Mouse (Mus musculus): ENCODE measurements around the gene Trp73. TPM values are rescaled to one million over a fixed set of nuclear protein-coding genes. Genes with fewer than 3 reads are reported as not detected.

Gene Trp73
- total RNA-seq, 2 experiments from 2014 or later = not detected

DNA sequence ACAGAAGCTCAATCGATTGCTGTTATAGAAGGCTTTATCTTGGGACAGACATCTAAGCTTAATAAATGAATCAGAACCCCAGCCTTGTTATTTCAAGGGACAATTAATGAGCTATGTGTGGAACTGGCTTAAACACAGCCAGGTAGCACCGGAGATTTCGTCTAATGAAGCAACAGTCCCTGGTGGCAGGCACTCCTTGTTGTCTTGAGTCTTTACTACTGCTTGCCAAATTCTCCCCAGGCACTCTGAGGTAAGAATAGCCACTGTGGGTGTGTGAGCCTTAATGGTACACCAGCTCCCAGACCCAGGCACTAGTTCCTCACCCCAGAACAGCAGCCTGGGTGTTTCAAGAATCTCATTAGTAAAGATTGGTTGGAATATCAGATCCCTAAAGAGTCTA, 88.6 kb downstream of the Trp73 start:
- intact Hi-C loops (cut with DNase I) = no loop called here
- no peak for DNase-seq

DNA sequence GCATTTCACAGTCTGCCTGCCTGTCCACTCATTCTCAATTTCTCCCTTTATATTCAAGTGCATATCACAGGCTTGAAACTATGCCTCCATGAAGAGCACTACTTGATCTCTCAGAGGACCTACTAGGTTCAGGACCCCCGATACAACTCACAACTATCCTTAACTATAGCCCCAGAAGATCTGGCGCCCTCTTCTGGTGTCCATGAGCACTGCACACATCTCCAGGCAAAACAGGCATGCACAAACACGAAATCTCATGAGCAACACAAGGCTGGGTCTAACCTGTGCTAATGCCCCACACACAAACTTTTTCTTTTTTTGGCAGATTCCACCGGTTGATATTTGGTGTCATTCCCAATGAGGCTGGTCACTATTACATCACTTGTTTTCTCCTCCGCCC, 94.2 kb downstream of the Trp73 start:
- no peak for DNase-seq
- intact Hi-C loops (cut with DNase I) = no loop called here

DNA sequence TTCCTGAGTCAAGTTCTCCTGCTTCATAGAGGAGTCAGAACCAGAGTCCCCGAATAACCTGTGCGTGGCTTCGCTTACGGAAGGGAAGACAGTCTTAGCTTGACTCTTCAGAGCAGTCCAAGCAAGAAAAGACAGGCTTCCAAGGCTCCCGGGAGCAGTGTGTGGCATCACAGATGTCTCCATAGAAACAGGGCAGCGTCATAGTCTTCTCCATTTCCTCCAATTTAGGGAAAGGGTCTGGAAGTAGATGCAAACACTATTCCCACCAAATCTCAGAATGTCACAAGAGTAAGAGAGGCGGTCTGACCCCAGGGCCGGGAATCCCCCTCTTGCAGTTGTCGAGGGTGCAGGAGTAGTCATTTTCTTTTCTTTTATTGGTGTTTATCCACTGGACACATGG, 97.4 kb downstream of the Trp73 start, which contains the start of gene Ccdc27:
Gene Ccdc27, minus strand, starts transcription at position 101 of the 400 bp plus-strand sequence.
- intact Hi-C loops (cut with DNase I) = no loop called here
- DNase-seq = no peak

DNA sequence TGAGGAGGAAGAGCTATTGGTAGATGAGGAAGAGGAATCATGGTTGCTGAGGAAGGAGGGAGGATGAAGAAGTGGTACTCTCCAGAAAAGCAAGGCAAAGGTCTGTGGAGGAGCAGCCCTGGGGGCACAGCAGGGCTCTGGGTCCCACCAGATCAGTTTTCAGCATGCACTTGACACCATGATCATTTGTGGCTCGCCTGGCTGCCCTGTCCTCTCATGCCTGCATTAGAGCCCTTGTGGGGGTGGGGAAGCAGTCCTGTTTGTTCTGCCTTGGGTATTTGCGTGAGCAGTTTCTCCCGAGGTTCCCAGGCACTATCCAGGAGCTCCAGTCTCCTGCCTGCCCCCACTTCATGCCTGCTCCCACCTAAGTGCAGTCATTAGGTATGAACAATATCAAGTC, 102.9 kb downstream of the Trp73 start:
- DNase-seq = no peak
- intact Hi-C loops (cut with DNase I) = no loop called here

DNA sequence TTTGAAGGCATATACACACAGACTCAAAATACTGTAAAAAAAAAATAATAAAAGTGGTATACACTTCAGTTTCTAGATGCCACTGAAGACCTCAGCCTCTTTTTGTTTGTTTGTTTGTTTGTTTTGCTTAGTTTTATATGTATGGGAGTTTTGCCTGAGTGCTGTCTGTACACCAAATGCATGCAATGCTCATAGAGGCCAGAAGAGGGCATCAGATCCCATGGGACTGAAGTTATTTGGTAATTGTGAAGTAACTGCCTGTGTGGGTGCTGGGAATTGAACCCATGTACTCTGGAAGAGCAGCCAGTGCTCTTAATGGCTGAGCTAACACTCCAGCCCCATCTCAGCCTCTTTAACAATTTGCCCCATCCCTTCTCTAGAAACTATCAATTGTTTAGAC, 111.4 kb downstream of the Trp73 start:
- DNase-seq = no peak
- intact Hi-C loops (cut with DNase I) = no loop called here

DNA sequence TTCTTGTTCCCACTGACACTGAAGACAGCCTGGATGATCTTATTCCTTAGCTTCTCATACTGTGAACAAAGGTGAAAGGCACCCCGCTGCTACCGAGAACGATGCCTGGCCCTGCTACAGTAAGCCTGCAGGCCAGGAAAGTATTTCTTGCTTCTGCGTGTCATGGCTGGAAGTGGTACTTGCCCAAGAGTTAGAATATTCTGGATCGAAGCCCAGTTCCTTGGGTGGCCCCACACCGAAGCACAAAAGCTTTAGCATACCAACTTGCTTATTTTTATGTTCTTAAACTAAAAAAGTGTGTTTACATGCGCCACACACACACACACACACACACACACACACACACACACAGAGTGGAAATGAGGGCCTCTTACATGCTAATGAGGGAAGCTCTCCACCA, 111.9 kb downstream of the Trp73 start:
- intact Hi-C loops (cut with DNase I) = no loop called here
- no peak for DNase-seq

DNA sequence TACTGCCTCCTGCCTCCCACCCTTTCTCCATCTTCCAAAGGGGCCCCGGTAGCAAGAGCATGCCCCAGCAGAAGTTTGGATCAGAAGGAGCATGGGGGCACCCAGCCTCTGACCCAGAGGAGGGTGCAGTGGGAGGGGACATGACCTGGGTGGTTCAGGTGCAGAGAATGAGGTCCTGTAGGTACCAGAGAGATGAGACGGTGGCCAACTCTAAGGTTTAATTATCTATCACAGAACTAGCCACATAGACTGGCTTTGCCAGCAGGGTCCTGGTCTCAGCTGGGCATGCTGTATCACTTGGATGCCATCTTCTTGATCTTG, 113.6 kb downstream of the Trp73 start:
- intact Hi-C loops (cut with DNase I) = no loop called here
- DNase-seq = no peak

DNA sequence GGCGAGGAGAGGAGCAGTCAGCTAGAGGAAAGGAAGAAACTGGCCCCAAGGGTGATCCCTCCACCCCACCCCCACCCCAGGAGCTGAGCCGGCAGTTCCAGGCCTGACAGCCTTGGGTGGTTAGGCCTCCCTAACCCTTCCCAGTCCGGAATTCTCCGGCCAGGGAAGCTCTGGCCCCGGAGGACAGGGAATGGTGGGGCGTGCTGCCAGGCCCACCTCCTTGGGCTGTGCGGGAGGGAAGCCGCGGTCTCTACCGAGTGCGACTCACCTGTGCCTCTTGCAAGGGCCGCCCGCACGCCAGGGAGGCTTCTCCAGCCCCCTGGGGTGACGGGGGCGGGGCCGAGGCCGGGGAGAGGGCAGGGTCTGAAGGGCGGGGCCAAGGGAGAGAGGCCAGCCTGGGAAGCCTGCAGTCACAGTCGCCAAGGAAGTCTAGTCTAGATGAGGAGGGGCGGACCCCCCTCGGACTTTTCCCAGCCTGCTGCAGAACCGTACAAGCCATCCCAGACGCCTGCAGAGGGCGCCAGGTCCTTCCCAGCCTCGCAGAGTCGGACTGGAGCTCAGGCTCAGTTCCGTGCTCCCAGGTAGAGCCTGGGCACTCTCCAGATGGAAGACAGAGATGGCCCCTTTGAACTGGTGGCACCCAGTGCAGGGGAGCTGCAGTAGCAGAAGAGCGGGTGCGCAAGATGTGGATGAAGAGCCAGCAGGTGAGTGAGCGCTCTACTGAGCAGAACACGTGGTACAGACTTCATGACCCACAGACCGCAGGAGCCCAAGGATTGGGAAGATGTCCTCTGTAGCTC, 114.2 kb downstream of the Trp73 start, which contains the start of gene Smim1:
Gene Smim1, minus strand, starts transcription at position 590 of the 800 bp plus-strand sequence.
- peak; percentile 58 to 68 for DNase-seq
- intact Hi-C loops (cut with DNase I) = no loop called here

DNA sequence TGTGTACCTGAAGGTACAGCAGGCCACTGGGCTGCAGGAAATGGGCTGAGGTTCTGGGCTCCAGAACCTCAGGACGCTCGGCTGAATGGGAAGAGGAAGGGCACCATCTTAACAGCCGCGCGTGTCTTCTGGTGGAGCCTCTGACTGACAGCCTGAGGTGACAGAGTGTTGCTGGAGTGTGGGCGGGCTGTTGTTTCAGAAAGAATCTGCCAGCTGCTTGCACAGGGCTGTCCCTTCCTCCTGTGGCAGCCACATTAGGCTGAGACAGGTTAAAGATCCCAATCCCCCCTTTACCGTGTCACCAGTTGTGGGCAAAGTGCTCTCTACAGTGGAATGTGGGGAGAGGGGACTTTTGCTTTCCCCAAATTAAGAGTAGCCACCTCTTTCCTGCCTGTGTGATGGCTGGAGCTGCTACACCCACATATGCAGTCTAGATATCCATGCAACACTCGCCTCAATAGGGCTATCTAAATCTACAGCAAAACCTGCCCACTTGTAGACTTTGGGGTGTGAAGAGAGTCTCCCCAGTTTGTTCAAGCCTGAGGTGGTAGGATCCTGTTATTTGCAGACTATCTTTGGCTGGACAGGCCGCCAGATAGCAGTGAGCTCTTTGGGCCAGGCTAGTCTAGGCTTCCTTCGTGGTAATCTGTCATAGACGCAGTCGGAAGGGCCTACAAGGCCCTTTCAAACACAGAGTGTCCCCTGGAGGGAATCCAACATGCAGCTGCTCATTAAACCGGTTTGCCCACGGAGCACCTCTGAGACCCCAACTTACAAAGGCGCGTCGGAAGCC, 115.1 kb downstream of the Trp73 start:
- intact Hi-C loops (cut with DNase I) = no loop called here
- no peak for DNase-seq

DNA sequence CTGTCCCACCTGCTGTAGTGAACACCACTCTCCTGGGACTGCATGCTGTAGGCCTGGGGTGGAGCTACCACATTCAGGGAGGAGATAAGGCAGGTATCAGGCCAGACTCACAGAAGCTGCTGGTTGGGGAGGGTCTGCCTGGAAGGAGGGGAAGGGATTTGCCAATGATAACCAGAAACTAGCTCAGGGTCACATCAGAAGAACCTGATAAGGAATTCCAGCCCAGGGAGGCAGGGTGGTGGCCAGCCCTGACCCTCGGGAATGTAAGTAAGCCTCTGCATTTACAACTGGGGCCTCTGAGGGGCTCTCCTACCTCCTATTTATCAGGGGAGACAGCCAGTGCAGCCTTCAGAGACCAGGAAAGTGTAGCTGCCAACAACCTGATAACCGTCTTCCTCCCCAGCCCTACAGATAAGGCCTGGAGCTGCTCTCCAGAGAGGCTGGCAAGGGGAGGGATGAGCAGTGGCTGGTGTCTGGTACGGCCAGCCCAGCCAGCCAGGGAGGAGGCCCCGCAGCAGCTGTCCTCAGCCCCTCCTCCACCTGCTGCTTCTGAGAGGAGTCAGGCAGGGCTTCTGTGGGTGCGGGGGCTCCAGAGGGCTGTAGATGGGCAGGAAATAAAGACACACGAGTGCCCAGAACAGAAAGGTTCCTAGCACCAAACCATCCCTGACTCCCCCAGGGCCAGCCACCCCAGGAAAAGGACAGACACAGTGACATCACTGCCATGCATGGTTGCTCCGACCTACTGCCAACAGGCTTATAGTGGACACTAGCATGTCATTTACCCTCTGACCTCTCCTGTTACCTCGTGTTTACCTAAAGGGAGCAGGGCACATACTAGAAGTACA, 116.0 kb downstream of the Trp73 start:
- intact Hi-C loops (cut with DNase I) = no loop called here
- no peak for DNase-seq

DNA sequence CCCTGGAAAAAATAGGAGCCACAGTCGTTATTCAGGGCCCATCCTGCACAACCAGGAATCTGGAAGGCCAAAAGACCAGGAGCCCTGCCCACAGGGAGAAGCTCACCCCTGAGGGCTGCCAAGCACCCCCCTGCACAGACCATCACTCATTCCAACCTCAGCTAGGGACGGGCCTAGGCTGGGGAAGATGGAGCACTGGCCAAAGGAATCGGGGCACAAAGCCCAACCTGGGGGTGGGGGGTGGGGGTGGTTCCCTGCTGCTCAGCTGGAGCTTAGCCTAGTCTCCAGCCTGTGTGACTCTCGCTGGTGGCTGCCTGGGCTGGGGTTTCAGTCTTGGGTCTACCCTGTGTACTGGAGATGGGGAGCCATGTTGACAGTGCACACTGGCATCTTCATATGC, 117.2 kb downstream of the Trp73 start:
- DNase-seq = no peak
- intact Hi-C loops (cut with DNase I) = no loop called here

DNA sequence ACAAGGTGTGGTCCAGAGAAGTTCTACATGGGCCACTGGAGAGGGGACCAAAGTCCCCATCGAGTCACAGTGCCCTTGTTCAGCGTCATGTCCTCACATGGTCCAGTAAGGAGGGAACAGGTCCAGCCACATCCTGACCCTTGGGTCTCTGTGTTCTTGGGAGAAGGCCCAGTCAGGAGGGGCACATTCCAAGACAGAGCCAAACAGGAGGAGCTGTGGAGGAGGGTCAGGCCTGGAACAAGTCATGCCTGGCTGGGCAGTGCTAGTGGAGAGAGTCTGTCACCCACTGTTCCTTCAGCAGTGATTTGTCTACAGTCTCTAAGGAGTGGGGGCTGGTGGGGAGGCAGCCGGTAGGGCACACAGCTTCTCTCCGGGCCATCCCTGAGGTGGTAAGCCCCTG, 117.6 kb downstream of the Trp73 start:
- peak in 1 of 2 experiments; percentile 53 for DNase-seq
- intact Hi-C loops (cut with DNase I) = no loop called here

DNA sequence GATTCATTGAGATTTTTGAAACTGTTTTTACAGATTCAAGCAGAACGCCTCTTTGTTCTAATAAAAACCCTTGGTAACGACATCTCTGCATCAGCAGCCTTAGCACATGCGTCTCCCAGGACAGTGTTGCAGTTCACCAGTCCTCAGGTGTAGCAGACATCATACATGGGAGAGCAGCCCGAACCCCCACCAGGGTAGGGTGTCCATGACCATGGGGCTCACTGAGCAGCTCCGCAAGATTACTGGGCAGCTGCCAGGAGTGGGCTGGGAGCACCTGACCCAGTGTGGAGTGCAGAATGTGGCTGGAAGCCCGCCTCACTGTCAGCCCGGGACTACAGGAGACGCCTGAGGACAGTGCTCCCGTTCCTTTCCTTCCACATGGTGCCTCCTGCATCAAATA, 118.6 kb downstream of the Trp73 start:
- DNase-seq = no peak
- intact Hi-C loops (cut with DNase I) = no loop called here

DNA sequence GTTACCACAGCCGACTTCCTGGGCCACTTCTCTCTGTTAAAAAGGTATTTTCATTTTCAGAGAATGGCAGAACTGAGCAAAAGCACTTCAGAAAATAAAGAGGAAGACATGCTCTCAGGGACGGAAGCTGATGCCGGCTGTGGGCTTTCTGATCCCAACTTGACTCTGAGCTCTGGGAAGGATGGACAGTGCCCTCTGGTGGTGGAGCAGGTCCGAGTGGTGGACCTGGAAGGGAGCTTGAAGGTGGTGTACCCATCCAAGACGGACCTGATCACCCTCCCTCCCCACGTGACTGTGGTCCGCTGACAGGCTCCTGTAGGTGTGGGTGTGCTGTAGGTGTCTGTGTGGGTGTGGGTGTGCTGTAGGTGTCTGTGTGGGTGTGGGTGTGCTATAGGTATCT, 120.4 kb downstream of the Trp73 start:
- no peak for DNase-seq
- intact Hi-C loops (cut with DNase I) = no loop called here

DNA sequence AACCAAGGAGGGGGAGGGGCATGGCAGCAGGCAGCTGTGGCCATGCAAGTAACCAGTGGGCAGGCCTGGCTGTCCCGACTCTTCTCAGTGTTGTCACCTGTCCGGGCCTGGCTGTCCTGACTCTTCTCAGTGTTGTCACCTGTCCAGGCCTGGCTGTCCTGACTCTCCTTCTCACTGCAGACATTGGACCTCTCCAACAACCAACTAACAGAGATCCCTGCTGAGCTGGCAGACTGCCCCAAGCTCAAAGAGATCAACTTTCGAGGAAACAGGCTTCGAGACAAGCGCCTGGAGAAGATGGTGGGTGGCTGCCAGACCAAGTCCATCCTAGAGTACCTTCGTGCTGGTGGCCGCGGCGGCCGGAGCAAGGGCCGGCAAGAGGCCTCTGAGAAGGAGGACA, 124.5 kb downstream of the Trp73 start:
- intact Hi-C loops (cut with DNase I) = no loop called here
- DNase-seq = peak in 1 of 2 experiments; percentile 23

DNA sequence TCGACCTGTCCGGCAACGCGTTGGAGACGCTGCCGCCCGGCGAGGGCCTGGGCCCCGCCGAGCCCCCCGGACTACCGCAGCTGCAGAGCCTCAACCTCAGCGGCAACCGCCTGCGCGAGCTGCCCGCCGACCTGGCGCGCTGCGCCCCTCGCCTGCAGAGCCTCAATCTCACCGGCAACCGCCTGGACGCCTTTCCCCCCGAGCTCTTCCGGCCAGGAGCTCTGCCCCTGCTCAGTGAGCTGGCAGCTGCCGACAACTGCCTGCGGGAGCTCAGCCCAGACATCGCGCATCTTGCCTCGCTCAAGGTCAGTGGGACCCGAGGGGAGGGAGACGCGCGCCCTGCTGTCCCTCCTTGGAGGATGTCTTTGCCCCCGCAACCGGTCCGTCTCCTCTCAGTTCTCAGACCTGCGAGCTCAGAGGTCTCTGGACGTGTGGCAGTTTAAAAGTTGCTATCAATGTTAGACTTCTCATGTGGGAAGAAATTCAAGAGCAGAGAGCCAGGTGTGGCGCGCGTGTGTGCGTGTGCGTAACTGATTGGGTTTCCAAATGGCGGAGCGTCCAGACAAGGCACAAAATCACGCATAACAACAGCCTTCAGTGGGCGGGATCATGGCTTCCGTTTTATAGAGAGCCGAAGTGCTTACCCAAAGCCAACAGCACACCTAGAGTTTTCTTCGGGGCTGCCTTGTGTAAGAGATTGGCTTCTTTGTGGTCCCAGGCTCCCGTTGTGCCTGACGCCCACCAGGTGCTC, 127.7 kb downstream of the Trp73 start:
- intact Hi-C loops (cut with DNase I) = loop anchor here (5.0 kb wide), 1 partner anchor 55 kb away; the partner anchor contains the start of gene A430005L14Rik
- no peak for DNase-seq

DNA sequence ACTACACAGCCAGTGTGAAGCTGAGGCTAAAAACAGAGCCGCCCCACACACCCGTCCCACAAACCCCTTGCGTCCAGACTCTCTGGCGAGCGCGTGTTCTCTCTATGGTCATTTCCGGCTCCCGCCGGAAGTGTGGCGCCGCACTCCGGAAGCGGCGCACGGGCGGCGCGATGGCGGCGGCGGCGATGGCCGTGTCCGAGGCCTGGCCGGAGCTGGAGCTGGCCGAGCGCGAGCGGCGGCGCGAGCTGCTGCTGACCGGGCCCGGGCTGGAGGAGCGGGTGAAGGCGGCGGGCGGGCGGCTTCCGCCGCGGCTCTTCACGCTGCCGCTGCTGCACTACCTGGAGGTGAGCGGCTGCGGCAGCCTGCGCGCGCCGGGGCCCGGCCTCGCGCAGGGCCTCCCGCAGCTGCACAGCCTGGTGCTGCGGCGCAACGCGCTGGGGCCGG, 128.3 kb downstream of the Trp73 start, which contains the start of gene Lrrc47:
Gene Lrrc47, plus strand, starts transcription at position 86 of the 444 bp plus-strand sequence.
- peak; percentile 70 to 78 for DNase-seq
- intact Hi-C loops (cut with DNase I) = loop anchor here (2.0 to 5.0 kb wide), 2 partner anchors 35 to 54 kb away; partner anchors contain the start of gene A430005L14Rik

DNA sequence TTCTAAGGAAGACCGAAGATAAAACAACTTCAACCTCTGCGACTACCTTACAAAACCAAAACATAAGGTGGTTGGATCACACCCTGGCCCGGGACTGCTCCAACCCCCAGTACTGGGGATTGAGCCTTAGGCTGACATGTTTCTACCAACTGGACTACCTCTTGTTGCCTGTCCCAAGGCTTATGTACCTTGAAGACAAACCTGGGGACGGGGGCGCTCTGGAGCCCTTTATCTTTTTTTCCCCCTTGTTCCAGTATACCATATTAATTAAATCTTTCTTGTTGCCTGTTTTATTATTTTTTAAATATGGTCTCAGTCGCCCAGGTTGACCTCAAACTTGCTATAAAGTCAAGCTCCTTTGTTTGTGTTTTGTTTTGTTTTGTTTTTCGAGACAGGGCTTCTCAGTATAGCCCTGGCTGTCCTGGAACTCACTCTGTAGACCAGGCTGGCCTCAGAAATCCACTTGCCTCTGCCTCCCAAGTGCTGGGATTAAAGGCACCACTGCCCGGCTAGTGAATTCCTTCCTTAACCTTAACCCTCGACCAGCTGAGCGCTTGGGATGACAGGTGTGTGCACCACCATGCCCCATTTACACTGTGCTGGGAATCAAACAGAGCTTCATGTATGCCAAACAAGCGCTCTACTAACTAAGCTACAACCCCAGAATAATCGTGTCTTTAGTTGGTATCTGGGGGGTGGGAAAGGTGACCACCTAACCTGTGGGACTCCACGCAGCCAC, 128.9 kb downstream of the Trp73 start:
- intact Hi-C loops (cut with DNase I) = loop anchor here (2.0 to 5.0 kb wide), 2 partner anchors 34 to 54 kb away; partner anchors contain the start of gene A430005L14Rik

DNA sequence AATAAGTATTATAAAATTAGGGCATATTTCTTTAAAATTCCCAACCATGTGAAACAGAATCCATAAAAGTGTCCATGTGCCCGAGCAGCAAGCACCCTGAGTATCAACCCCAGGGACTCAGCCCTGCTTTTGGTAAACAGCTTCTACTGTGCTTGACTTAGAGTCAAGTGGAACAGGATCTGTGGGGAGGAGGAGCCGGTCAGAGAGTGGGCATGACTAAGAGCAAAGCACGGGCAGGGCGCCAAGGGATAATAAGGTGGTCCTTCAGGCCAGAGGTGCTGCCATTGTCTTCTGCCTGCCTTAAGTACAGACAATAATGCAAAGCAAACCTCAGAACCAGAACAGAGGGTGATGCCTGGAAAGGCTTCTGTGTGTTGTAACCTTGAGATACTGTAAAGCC, 132.2 kb downstream of the Trp73 start:
- intact Hi-C loops (cut with DNase I) = no loop called here

More for the DNA sequence above, 128.9 kb downstream of the Trp73 start:
- DNase-seq = no peak

More for the DNA sequence above, 132.2 kb downstream of the Trp73 start:
- no peak for DNase-seq

All from gastrocnemius, postnatal 36 days (tissue).